Mouse (Mus musculus): ENCODE results near the gene Olfr168.
"Not testable (repeated sequence)": the region's sequence is repeated elsewhere in the genome, so short reads cannot be mapped to it uniquely, and the experiment has no call there.

The Olfr168 gene

DNA sequence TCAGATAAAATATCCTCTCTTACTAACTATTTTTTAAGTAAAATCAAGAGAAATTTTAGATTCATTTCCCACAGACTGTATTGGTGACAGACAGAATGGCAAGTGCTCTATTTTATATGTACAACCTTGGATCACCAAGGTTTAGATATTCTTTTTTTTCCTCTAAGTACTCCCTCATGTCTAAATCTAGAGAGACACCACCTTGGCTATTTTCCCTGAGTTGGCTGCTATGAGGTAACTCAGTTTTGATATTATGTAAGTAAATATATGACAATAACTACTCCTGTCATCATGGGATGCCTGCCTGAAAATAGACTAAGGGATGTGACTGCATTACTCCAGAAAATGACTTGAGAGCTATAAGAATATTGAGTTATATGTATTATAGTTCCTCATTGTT, at the start of gene Olfr168:
TSS of gene Olfr168 (minus strand) at position 101 of the 400 bp plus-strand sequence.
- no peak for DNase-seq (ENCODE audit: low read depth, low spot score)

DNA sequence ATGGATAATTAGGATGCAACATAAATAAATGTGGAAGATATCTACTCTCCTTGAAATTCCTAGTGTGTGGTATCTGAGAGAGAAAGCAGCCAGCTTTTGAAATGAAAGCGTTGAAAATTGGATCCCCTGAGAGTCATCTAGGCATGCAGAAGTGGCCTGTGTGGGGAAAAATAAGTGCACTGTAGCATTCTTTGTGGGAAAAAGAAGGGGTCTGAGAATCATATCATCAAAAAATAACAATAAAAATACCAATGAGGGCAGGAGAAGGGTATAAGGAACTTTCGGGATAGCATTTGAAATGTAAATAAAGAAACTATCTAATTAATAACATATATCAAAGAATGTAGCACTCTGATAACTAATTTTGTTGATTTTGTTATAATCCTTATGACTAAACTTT, 36.4 kb upstream of the Olfr168 start, which contains the start of gene Olfr169:
TSS of gene Olfr169 (minus strand) at position 101 of the 400 bp plus-strand sequence.
- not testable (repeated sequence) for DNase-seq (ENCODE audit: low read depth, low spot score)

DNA sequence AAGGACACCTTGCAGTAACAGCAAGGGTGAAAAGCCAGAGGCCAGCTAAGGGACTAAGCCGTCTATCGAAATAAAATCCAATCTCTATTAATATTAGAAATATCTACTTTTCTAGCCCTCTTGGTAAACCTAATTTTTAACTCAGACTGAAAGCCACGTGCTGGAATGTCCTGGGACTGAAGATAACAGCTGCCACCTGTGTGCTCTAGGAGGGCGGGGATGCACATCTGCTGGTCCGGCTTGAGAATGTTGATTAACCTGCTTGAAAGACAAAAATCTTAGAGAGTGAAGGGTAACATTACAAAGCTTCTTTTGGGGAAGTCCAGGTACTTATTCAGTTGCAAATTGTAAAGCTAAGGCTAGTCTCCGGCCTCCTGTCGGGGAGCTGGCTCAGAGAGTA, 18.1 kb upstream of the Olfr168 start:
- not testable (repeated sequence) for DNase-seq (ENCODE audit: low read depth, low spot score)

DNA sequence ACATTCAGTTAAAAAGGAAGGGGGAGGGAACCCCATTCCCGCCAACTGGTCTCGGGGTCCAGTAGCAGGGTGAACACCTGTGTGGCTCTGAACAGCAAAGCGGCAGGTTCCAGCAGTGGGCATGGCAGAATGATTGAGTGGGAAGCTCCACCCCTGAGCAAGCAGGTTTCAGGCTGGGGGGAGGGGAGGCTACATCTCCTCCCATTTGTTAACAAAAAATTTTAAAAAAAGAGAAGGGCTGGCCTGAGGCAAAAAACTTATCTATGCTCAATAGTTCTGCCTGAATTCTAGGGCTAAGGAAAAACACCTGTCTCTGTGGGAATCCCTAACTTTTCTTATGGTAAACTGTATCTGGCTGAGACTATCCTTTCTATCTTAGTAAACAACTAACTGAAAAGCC, 16.9 kb upstream of the Olfr168 start:
- not testable (repeated sequence) for DNase-seq (ENCODE audit: low read depth, low spot score)

DNA sequence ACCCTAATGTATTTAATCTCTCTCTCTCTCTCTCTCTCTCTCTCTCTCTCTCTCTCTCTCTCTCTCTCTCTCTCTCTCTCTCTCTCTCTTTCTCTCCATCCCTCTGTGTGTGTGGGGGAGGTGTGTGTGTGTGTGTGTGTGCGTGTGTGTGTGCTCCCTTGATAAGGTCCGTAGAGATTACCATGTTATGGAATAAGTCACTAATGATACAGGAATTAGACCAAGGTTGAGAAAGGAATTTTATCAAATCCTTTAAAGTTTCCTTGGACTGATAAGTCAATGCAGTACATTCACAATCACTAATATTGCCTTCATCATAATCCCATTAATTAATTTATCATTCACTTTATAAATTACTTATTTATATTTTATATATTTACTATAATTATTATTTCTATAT, 13.2 kb downstream of the Olfr168 start, which contains the start of gene Olfr167:
TSS of gene Olfr167 (minus strand) at position 101 of the 400 bp plus-strand sequence.
- no peak for DNase-seq (ENCODE audit: low read depth, low spot score)

DNA sequence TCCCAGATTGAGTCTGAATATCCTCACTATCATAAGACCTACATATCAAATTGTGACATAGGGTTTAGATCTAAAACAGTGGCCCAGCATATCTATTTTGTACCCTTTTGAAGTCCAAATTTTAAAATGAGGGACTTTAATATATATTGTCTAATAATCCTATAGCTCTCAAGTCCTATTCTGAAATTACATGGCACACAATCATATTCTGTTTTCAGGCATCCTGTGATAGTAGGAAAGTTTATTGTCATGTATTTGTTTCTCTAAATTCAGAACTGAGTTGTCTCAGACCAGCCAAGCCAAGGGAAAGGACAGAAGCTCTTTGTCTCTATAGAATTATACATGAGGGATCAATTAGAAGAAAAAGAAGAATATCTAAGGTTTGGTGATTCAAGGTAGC, 52.0 kb downstream of the Olfr168 start, which contains the start of gene Olfr166:
TSS of gene Olfr166 (plus strand) at position 301 of the 400 bp plus-strand sequence.
- no peak for DNase-seq (ENCODE audit: low read depth, low spot score)

Measured in embryo, embryonic 11.5 days (tissue).